23 mouse cellular contexts compared by ENCODE assay signal in the genomic region with DNA sequence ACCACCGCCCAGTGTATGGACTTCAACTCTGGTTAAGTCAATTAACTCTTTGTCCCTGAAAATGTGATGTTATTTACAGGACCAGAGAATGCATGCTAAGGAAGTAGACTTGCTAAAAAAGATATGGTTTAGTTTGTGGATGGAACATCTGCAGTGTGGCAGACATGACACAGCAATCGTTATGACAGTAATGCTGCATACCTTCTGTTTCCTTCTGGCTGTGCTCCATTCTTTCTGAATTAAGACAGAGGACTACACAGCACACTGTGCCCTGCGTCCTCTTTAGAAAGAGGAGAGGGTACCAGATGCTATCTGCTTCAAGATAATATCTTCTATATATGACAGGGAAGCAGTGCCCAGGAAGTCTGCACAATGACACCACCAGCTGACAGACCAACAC.
DNase-seq lines count a peak whose midpoint lies in the region; ATAC-seq lines count a peak whose summit lies in the region.
"Had no signal": no experiment of that assay in that cellular context is flagged by ENCODE, and none has a peak within 500 bp of the region (broad histone marks: within the 10 kb centered on the region; RNA-seq: fewer than 3 reads in every experiment).

No protein-coding gene starts in this region.

- H3K9ac ChIP-seq in midbrain, embryonic 11.5 days (ENCODE audit: low read length): no peak overlapping the region
- H3K9ac ChIP-seq in midbrain, embryonic 13.5 days (replicated peaks): no peak overlapping the region
- H3K9ac ChIP-seq: embryonic facial prominence, embryonic 12.5 days; forebrain, embryonic 13.5 days; forebrain, embryonic 15.5 days; forebrain, postnatal 0 days had no signal

- H3K27ac ChIP-seq in midbrain, embryonic 11.5 days (ENCODE audit: low read depth, low read length): no peak overlapping the region
- no peak overlapping the region for H3K27ac ChIP-seq in midbrain, embryonic 13.5 days
- H3K27ac ChIP-seq: embryonic facial prominence, embryonic 10.5 days; embryonic facial prominence, embryonic 12.5 days; forebrain, embryonic 13.5 days; forebrain, embryonic 15.5 days had no signal

- WGBS in midbrain, embryonic 11.5 days: 87% methylated on average over 3 of the region's 3 CpGs
- 87% methylated on average over 3 of the region's 3 CpGs for WGBS in midbrain, embryonic 13.5 days

- no peaks in the 10 kb centered on the region for H3K36me3 ChIP-seq in midbrain, embryonic 11.5 days (ENCODE audit: control insufficient read depth, insufficient read depth, low read length)
- H3K36me3 ChIP-seq in midbrain, embryonic 13.5 days: no peaks in the 10 kb centered on the region
- H3K36me3 ChIP-seq: embryonic facial prominence, embryonic 10.5 days; embryonic facial prominence, embryonic 12.5 days; forebrain, embryonic 15.5 days had no signal

- DNase-seq in heart, adult 11 months: peak; percentile 53
- DNase-seq in heart, postnatal 14 days: no peak
- peak; percentile 10 for DNase-seq in midbrain, embryonic 11.5 days (ENCODE audit: low spot score, missing footprints)
- DNase-seq in brain, adult 2 months (ENCODE audit: low read depth, low spot score): peak; percentile 15
- DNase-seq in cerebellum, adult 9-11 months: no peak
- no peak for DNase-seq in lung, postnatal 25 days (ENCODE audit: low spot score)
- DNase-seq: adrenal gland, adult 2 months; adrenal gland, postnatal 10 days; adrenal gland, postnatal 25 days; cerebellum, adult 11-12 months; cerebellum, adult 2 months; cerebellum, adult 9-10 months; cerebellum, postnatal 14 days; cerebellum, postnatal 36 days; forebrain, postnatal 0 days had no signal

- no peak overlapping the region for H3K4me3 ChIP-seq in midbrain, embryonic 11.5 days (ENCODE audit: low read depth, low read length)
- no peak overlapping the region for H3K4me3 ChIP-seq in midbrain, embryonic 13.5 days (replicated peaks)
- H3K4me3 ChIP-seq: embryonic facial prominence, embryonic 10.5 days; embryonic facial prominence, embryonic 12.5 days; forebrain, embryonic 13.5 days; forebrain, embryonic 15.5 days had no signal

- intact Hi-C loops in heart, postnatal 14 days (cut with DNase I): no loop called here

- no peaks in the 10 kb centered on the region for H3K4me1 ChIP-seq in midbrain, embryonic 11.5 days (ENCODE audit: control insufficient read depth, insufficient read depth, low read length)
- no peaks in the 10 kb centered on the region for H3K4me1 ChIP-seq in midbrain, embryonic 13.5 days (replicated peaks)
- H3K4me1 ChIP-seq: embryonic facial prominence, embryonic 12.5 days; forebrain, embryonic 13.5 days; forebrain, embryonic 15.5 days had no signal

- no peak for ATAC-seq in midbrain, embryonic 11.5 days (ENCODE audit: low FRiP score)
- ATAC-seq in midbrain, embryonic 13.5 days: no peak
- ATAC-seq in megakaryocyte progenitor cell, adult 5-6 weeks (replicated peaks; ENCODE audit: poor library complexity): 0 out of 2 replicates have a peak, but pooled peaks have one; percentile 17
- ATAC-seq: activated CD4-positive, CD25-positive, alpha-beta regulatory T cell, adult 4 months; forebrain, embryonic 13.5 days; forebrain, embryonic 15.5 days; forebrain, postnatal 0 days; Patski had no signal

- no peaks in the 10 kb centered on the region for H3K9me3 ChIP-seq in midbrain, embryonic 11.5 days (ENCODE audit: control insufficient read depth, low read length)
- H3K9me3 ChIP-seq in midbrain, embryonic 13.5 days: no peaks in the 10 kb centered on the region
- H3K9me3 ChIP-seq: embryonic facial prominence, embryonic 10.5 days; embryonic facial prominence, embryonic 12.5 days; forebrain, embryonic 13.5 days; forebrain, embryonic 15.5 days had no signal

- H3K4me2 ChIP-seq in midbrain, embryonic 11.5 days: no peak overlapping the region
- H3K4me2 ChIP-seq in midbrain, embryonic 13.5 days (replicated peaks): no peak overlapping the region
- H3K4me2 ChIP-seq: embryonic facial prominence, embryonic 12.5 days; forebrain, embryonic 13.5 days; forebrain, embryonic 15.5 days had no signal

- no peaks in the 10 kb centered on the region for H3K27me3 ChIP-seq in midbrain, embryonic 11.5 days (ENCODE audit: control insufficient read depth, insufficient read depth, low read length)
- H3K27me3 ChIP-seq in midbrain, embryonic 13.5 days: no peaks in the 10 kb centered on the region
- H3K27me3 ChIP-seq: embryonic facial prominence, embryonic 12.5 days; forebrain, embryonic 13.5 days; forebrain, embryonic 15.5 days; Patski had no signal

Comparison
In these comparisons a context has a peak if more than half of its experiments do, and no peak if none do; other contexts are left out.
1. DNase-seq: peak in heart, adult 11 months (single experiment), midbrain, embryonic 11.5 days (single experiment) and brain, adult 2 months (single experiment); none in heart, postnatal 14 days (0 of 2), cerebellum, adult 9-11 months (single experiment) and lung, postnatal 25 days (single experiment).